Mouse (Mus musculus) midbrain, postnatal 0 days (tissue): Measurements from ENCODE around the gene Cnot2. TPM values are rescaled to one million over a fixed set of nuclear protein-coding genes. Genes with fewer than 3 reads are reported as not detected.

Experiments
- ATAC-seq: fragments of 200-750 bp; cut with Nextera tagmentation; 2 replicates; pipeline ENCODE4 v1.8.0; 2017; ENCODE audit warnings: moderate number of reproducible peaks, mild to moderate bottlenecking, moderate TSS enrichment, moderate library complexity; ENCODE audit not compliant: low FRiP score
- DNase-seq: peaks from one replicate; pipeline ENCODE4 v3.0.0-alpha.2; 2015; ENCODE audit warnings: low spot score
- H3K27ac ChIP-seq: fragments of 300-500 bp; sonication (generic); 2 replicates; pipeline ENCODE4 v1.5.1; 2014; ENCODE audit warnings: low read depth, mild to moderate bottlenecking, low read length, mixed read lengths
- H3K27me3 ChIP-seq: fragments of 300-500 bp; sonication (generic); 2 replicates; pipeline ENCODE4 v1.6.1; 2014; ENCODE audit warnings: low read length, control low read depth, mixed read lengths; ENCODE audit not compliant: insufficient read depth
- H3K36me3 ChIP-seq: fragments of 300-500 bp; sonication (generic); 2 replicates; pipeline ENCODE4 v1.6.1; 2014; ENCODE audit warnings: low read length, control low read depth, mixed read lengths; ENCODE audit not compliant: insufficient read depth
- H3K4me1 ChIP-seq: fragments of 300-500 bp; sonication (generic); 2 replicates; pipeline ENCODE4 v1.6.1; 2014; ENCODE audit warnings: mild to moderate bottlenecking, control low read depth, antibody characterized with exemption, low read length, mixed read lengths; ENCODE audit not compliant: insufficient read depth
- H3K4me2 ChIP-seq: fragments of 300-500 bp; sonication (generic); 2 replicates; pipeline ENCODE4 v1.6.1; 2014; ENCODE audit warnings: low read depth, mild to moderate bottlenecking, low read length, mixed read lengths; ENCODE audit not compliant: poor library complexity, severe bottlenecking
- H3K4me3 ChIP-seq: fragments of 300-500 bp; sonication (generic); 2 replicates; pipeline ENCODE4 v1.5.1; 2014; ENCODE audit warnings: low read depth, mild to moderate bottlenecking, low read length, moderate library complexity
- H3K9ac ChIP-seq: fragments of 300-500 bp; sonication (generic); replicated peaks from 2 replicates; pipeline ENCODE4 v1.6.1; 2014; ENCODE audit warnings: mild to moderate bottlenecking, low read length, moderate library complexity, mixed read lengths; ENCODE audit not compliant: poor library complexity, severe bottlenecking
- H3K9me3 ChIP-seq: fragments of 300-500 bp; sonication (generic); 2 replicates; pipeline ENCODE4 v1.6.1; 2016; ENCODE audit warnings: low read length, control low read depth
- CTCF ChIP-seq: IDR thresholded peaks from 2 replicates; pipeline ENCODE4 v1.5.1; 2016; ENCODE audit warnings: antibody characterized with exemption, mild to moderate bottlenecking
- WGBS: fragments of 180-500 bp; shearing (Covaris S2); extraction: QIAGEN DNeasy Blood & Tissue Kit; methylation state at CpG from one replicate; pipeline ENCODE4 v1.1.7; 2014; 5-methylcytosine and 5-hydroxymethylcytosine counted together
- polyA plus RNA-seq: library from polyadenylated mRNA; unstranded; fragments of >200 nt; fragmentation: Nextera tagmentation; extraction: Ambion mirVana; gene quantifications from 2 replicates; pipeline ENCODE4 v1.2.1, GENCODE M21; 2015
- total RNA-seq: library from RNA; depleted of rRNA; stranded (reverse); fragments of >200 nt; gene quantifications from 2 replicates; pipeline ENCODE4 v1.2.3, GENCODE M21; 2014

The Cnot2 gene
- total and polyA plus RNA-seq, 2 experiments from 2014 or later, result 65.5 to 80.2 TPM

DNA sequence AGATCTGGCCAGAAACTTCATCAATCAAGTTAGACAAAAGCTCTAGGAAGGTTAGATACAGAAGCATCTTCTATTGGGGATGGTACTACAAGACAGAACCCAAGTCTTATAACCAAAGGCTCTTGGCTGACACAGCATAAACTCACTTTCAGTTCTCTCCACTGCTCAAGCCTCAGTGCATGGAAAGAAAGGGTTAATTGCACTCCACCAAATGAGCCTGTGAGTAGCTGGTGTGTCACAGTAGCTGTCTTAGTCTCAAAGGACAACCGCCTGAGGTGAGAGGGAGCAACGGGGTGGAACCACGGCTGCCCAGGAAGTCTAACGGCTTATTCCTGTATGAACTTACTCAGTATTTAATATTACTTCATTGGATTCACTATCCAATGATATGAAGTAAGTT lies 33.4 kb downstream of the Cnot2 start:
- DNase-seq (no peak), ATAC-seq (no peak)
- Histone ChIP-seq H3K27ac (no peak overlapping the region), H3K4me2 (no peak overlapping the region), H3K9me3 (no peaks in the 10 kb centered on the region), H3K4me1 (no peaks in the 10 kb centered on the region), H3K4me3 (no peak overlapping the region), H3K9ac (no peak overlapping the region), H3K36me3 (no peaks in the 10 kb centered on the region), H3K27me3 (no peaks in the 10 kb centered on the region)
- WGBS, result 13% methylated on average over 4 of the region's 4 CpGs
- TF ChIP-seq CTCF, result no peak

- DNase-seq, result no peak
- H3K36me3 ChIP-seq, result no peaks in the 10 kb centered on the region
- no peaks in the 10 kb centered on the region for H3K27me3 ChIP-seq
- no peak overlapping the region for H3K4me2 ChIP-seq
- no peaks in the 10 kb centered on the region for H3K9me3 ChIP-seq
- no peak overlapping the region for H3K27ac ChIP-seq
- WGBS, result 89% methylated on average over 3 of the region's 3 CpGs
- TF ChIP-seq CTCF, result no peak
- H3K9ac ChIP-seq, result no peak overlapping the region
- no peaks in the 10 kb centered on the region for H3K4me1 ChIP-seq
- no peak overlapping the region for H3K4me3 ChIP-seq
- no peak for ATAC-seq
Observed at GRCm38 (mm10) chr10:116546177-116546576, 35.1 kb downstream of the Cnot2 start.

- ATAC-seq, result no peak
- DNase-seq, result no peak
- H3K4me3 ChIP-seq, result no peak overlapping the region
- H3K4me1 ChIP-seq, result no peaks in the 10 kb centered on the region
- H3K9me3 ChIP-seq, result no peaks in the 10 kb centered on the region
- H3K4me2 ChIP-seq, result no peak overlapping the region
- no peaks in the 10 kb centered on the region for H3K36me3 ChIP-seq
- WGBS, result 98% methylated on average over 1 of the region's 1 CpGs
- H3K27ac ChIP-seq, result no peak overlapping the region
- no peak for TF ChIP-seq CTCF
- H3K27me3 ChIP-seq, result no peaks in the 10 kb centered on the region
- H3K9ac ChIP-seq, result no peak overlapping the region
Observed at GRCm38 (mm10) chr10:116543061-116543460, 38.2 kb downstream of the Cnot2 start.

- no peak for TF ChIP-seq CTCF
- no peak for DNase-seq
- 75% methylated on average over 5 of the region's 5 CpGs for WGBS
Observed at GRCm38 (mm10) chr10:116540750-116541149, 40.6 kb downstream of the Cnot2 start.

GRCm38 (mm10) chr10:116537495-116537894 lies 43.8 kb downstream of the Cnot2 start:
- Histone ChIP-seq H3K36me3 (no peaks in the 10 kb centered on the region), H3K4me1 (no peaks in the 10 kb centered on the region), H3K27me3 (no peaks in the 10 kb centered on the region), H3K27ac (no peak overlapping the region), H3K4me2 (no peak overlapping the region), H3K9ac (no peak overlapping the region), H3K4me3 (no peak overlapping the region), H3K9me3 (no peaks in the 10 kb centered on the region)
- no peak for TF ChIP-seq CTCF
- 91% methylated on average over 3 of the region's 3 CpGs for WGBS
- DNase-seq, result no peak
- no peak for ATAC-seq

More at GRCm38 (mm10) chr10:116540750-116541149, 40.6 kb downstream of the Cnot2 start:
- no peak overlapping the region for H3K4me3 ChIP-seq
- no peak overlapping the region for H3K27ac ChIP-seq
- H3K27me3 ChIP-seq, result no peaks in the 10 kb centered on the region
- H3K9me3 ChIP-seq, result no peaks in the 10 kb centered on the region
- H3K4me2 ChIP-seq, result no peak overlapping the region
- no peaks in the 10 kb centered on the region for H3K36me3 ChIP-seq
- no peaks in the 10 kb centered on the region for H3K4me1 ChIP-seq
- no peak for ATAC-seq
- H3K9ac ChIP-seq, result no peak overlapping the region

- Histone ChIP-seq H3K4me3 (no peak overlapping the region), H3K4me2 (no peak overlapping the region), H3K9ac (no peak overlapping the region), H3K27me3 (no peaks in the 10 kb centered on the region), H3K27ac (no peak overlapping the region; the same call in 1 of the 2 replicates), H3K4me1 (no peaks in the 10 kb centered on the region), H3K9me3 (no peaks in the 10 kb centered on the region), H3K36me3 (no peaks in the 10 kb centered on the region)
- ATAC-seq, result no peak
- TF ChIP-seq CTCF, result no peak
- WGBS, result 12% methylated on average over 3 of the region's 3 CpGs
- DNase-seq, result peak; percentile 14
Observed at GRCm38 (mm10) chr10:116534278-116534677, 47.0 kb downstream of the Cnot2 start.
